Mouse (Mus musculus): ENCODE results near the gene Tmem164.
A peak's percentile ranks its signal among the peaks of the same experiment; 100 is the strongest.

Gene Tmem164

GRCm38 (mm10) chrX:142748574-142748973, 67.4 kb downstream of the Tmem164 start:
- no peak for DNase-seq (ENCODE audit: low spot score in 2 of 2)

GRCm38 (mm10) chrX:142750775-142751174, 69.6 kb downstream of the Tmem164 start:
- DNase-seq (ENCODE audit: low spot score in 2 of 2) = no peak

- DNase-seq (ENCODE audit: low spot score in 2 of 2) = no peak
Measured at GRCm38 (mm10) chrX:142755542-142755941, 74.3 kb downstream of the Tmem164 start.

- no peak for DNase-seq (ENCODE audit: low spot score in 2 of 2)
Measured at GRCm38 (mm10) chrX:142760415-142760814, 79.2 kb downstream of the Tmem164 start.

GRCm38 (mm10) chrX:142763337-142763736, 82.1 kb downstream of the Tmem164 start:
- DNase-seq (ENCODE audit: low spot score in 2 of 2) = no peak

- no peak for DNase-seq (ENCODE audit: low spot score in 2 of 2)
Measured at GRCm38 (mm10) chrX:142769698-142770097, 88.5 kb downstream of the Tmem164 start.

GRCm38 (mm10) chrX:142773658-142774057, 92.5 kb downstream of the Tmem164 start:
- DNase-seq (ENCODE audit: low spot score in 2 of 2) = no peak

- no peak for DNase-seq (ENCODE audit: low spot score in 2 of 2)
Measured at GRCm38 (mm10) chrX:142776131-142776530, 94.9 kb downstream of the Tmem164 start.

GRCm38 (mm10) chrX:142778638-142779037, 97.4 kb downstream of the Tmem164 start:
- no peak for DNase-seq (ENCODE audit: low spot score in 2 of 2)

GRCm38 (mm10) chrX:142786160-142787052, 105.2 kb downstream of the Tmem164 start:
- DNase-seq (ENCODE audit: low spot score in 2 of 2) = no peak

- DNase-seq (ENCODE audit: low spot score in 2 of 2) = no peak
Measured at GRCm38 (mm10) chrX:142792185-142792584, 111.0 kb downstream of the Tmem164 start.

GRCm38 (mm10) chrX:142794069-142794610, 112.9 kb downstream of the Tmem164 start:
- DNase-seq (ENCODE audit: low spot score in 2 of 2) = no peak

GRCm38 (mm10) chrX:142804596-142804995, 123.4 kb downstream of the Tmem164 start:
- DNase-seq (ENCODE audit: low spot score in 2 of 2) = no peak

- DNase-seq (ENCODE audit: low spot score in 2 of 2) = no peak
Measured at GRCm38 (mm10) chrX:142806126-142806525, 124.9 kb downstream of the Tmem164 start.

- no peak for DNase-seq (ENCODE audit: low spot score in 2 of 2)
Measured at GRCm38 (mm10) chrX:142806620-142807061, 125.4 kb downstream of the Tmem164 start.

- peak in 1 of 2 experiments; percentile 15 for DNase-seq (ENCODE audit: low spot score in 2 of 2)
Measured at GRCm38 (mm10) chrX:142808411-142808810, 127.2 kb downstream of the Tmem164 start.

- no peak for DNase-seq (ENCODE audit: low spot score in 2 of 2)
Measured at GRCm38 (mm10) chrX:142813146-142813545, 131.9 kb downstream of the Tmem164 start.

- peak in 1 of 2 experiments; percentile 24 for DNase-seq (ENCODE audit: low spot score in 2 of 2)
Measured at GRCm38 (mm10) chrX:142818057-142818682, 137.0 kb downstream of the Tmem164 start.

GRCm38 (mm10) chrX:142821239-142821638, 140.0 kb downstream of the Tmem164 start:
- no peak for DNase-seq (ENCODE audit: low spot score in 2 of 2)

- no peak for DNase-seq (ENCODE audit: low spot score in 2 of 2)
Measured at GRCm38 (mm10) chrX:142821846-142822245, 140.6 kb downstream of the Tmem164 start.

- DNase-seq (ENCODE audit: low spot score in 2 of 2) = no peak
Measured at GRCm38 (mm10) chrX:142825309-142825708, 144.1 kb downstream of the Tmem164 start.

- DNase-seq (ENCODE audit: low spot score in 2 of 2) = no peak
Measured at GRCm38 (mm10) chrX:142827644-142828043, 146.4 kb downstream of the Tmem164 start.
